Mouse (Mus musculus): Measurements from ENCODE around the gene Fam19a3. TPM values are rescaled to one million over a fixed set of nuclear protein-coding genes. Genes with fewer than 3 reads are reported as not detected.
"Not testable (repeated sequence)": the region's sequence is repeated elsewhere in the genome, so short reads cannot be mapped to it uniquely, and the experiment has no call there.

Fam19a3 gene
- total RNA-seq, 2 experiments from 2014 or later, result 0.07 TPM; not detected in 1

- TF ChIP-seq CTCF (IDR thresholded peaks at IDR 0.05), result peak; percentile 54
- intact Hi-C loops (cut with DNase I), result loop anchor here (5.0 kb wide), 1 partner anchor 185 kb away; the partner anchor contains the start of gene Wnt2b
- no peak for DNase-seq (ENCODE audit: extremely low spot score in 1 of 2, low spot score in 2 of 2)
- no peak overlapping the region for H3K4me3 ChIP-seq
- H3K27ac ChIP-seq, result no peak overlapping the region
These were observed 4.3 kb downstream of the Fam19a3 start for GRCm38 (mm10) chr3:104777342-104777741.

GRCm38 (mm10) chr3:104773301-104773700 is 8.3 kb downstream of the Fam19a3 start:
- no peak for TF ChIP-seq CTCF (IDR thresholded peaks at IDR 0.05)
- no peak overlapping the region for H3K27ac ChIP-seq
- no peak overlapping the region for H3K4me3 ChIP-seq
- DNase-seq (ENCODE audit: extremely low spot score in 1 of 2, low spot score in 2 of 2), result no peak
- intact Hi-C loops (cut with DNase I), result loop anchor here (5.0 kb wide), 1 partner anchor 284 kb away; no protein-coding TSS in a partner anchor

GRCm38 (mm10) chr3:104771460-104771859 is 10.2 kb downstream of the Fam19a3 start:
- no peak overlapping the region for H3K4me3 ChIP-seq
- intact Hi-C loops (cut with DNase I), result loop anchor here (5.0 kb wide), 1 partner anchor 286 kb away; no protein-coding TSS in a partner anchor
- TF ChIP-seq CTCF (IDR thresholded peaks at IDR 0.05), result no peak
- no peak for DNase-seq (ENCODE audit: extremely low spot score in 1 of 2, low spot score in 2 of 2)
- no peak overlapping the region for H3K27ac ChIP-seq

- no peak for DNase-seq (ENCODE audit: extremely low spot score in 1 of 2, low spot score in 2 of 2)
- TF ChIP-seq CTCF (IDR thresholded peaks at IDR 0.05), result no peak
- intact Hi-C loops (cut with DNase I), result loop anchor here (1.0 to 5.0 kb wide), 2 partner anchors 9 to 286 kb away; no protein-coding TSS in a partner anchor
- Histone ChIP-seq H3K27ac (no peak overlapping the region), H3K4me3 (no peak overlapping the region)
These were observed 10.7 kb downstream of the Fam19a3 start for GRCm38 (mm10) chr3:104770918-104771317.

GRCm38 (mm10) chr3:104770035-104770434 is 11.6 kb downstream of the Fam19a3 start:
- intact Hi-C loops (cut with DNase I), result loop anchor here (1.0 to 5.0 kb wide), 2 partner anchors 10 to 287 kb away; no protein-coding TSS in a partner anchor
- Histone ChIP-seq H3K4me3 (no peak overlapping the region), H3K27ac (no peak overlapping the region)
- DNase-seq (ENCODE audit: extremely low spot score in 1 of 2, low spot score in 2 of 2), result peak in 1 of 2 experiments; percentile 62
- TF ChIP-seq CTCF (IDR thresholded peaks at IDR 0.05), result peak; percentile 74

GRCm38 (mm10) chr3:104769135-104769534 is 12.5 kb downstream of the Fam19a3 start:
- intact Hi-C loops (cut with DNase I), result no loop called here
- H3K4me3 ChIP-seq, result no peak overlapping the region
- H3K27ac ChIP-seq, result no peak overlapping the region
- no peak for TF ChIP-seq CTCF (IDR thresholded peaks at IDR 0.05)
- DNase-seq (ENCODE audit: extremely low spot score in 1 of 2, low spot score in 2 of 2), result no peak

GRCm38 (mm10) chr3:104767716-104768115 is 13.9 kb downstream of the Fam19a3 start:
- Histone ChIP-seq H3K27ac (no peak overlapping the region), H3K4me3 (no peak overlapping the region)
- DNase-seq (ENCODE audit: extremely low spot score in 1 of 2, low spot score in 2 of 2), result no peak
- intact Hi-C loops (cut with DNase I), result no loop called here
- TF ChIP-seq CTCF (IDR thresholded peaks at IDR 0.05), result no peak

GRCm38 (mm10) chr3:104767141-104767540 is 14.5 kb downstream of the Fam19a3 start:
- DNase-seq (ENCODE audit: extremely low spot score in 1 of 2, low spot score in 2 of 2), result no peak
- Histone ChIP-seq H3K27ac (no peak overlapping the region), H3K4me3 (no peak overlapping the region)
- intact Hi-C loops (cut with DNase I), result no loop called here
- TF ChIP-seq CTCF (IDR thresholded peaks at IDR 0.05), result no peak

GRCm38 (mm10) chr3:104765021-104765420 is 16.6 kb downstream of the Fam19a3 start:
- no peak for DNase-seq (ENCODE audit: extremely low spot score in 1 of 2, low spot score in 2 of 2)
- intact Hi-C loops (cut with DNase I), result no loop called here
- H3K27ac ChIP-seq, result no peak overlapping the region
- H3K4me3 ChIP-seq, result no peak overlapping the region
- TF ChIP-seq CTCF (IDR thresholded peaks at IDR 0.05), result peak; percentile 49

GRCm38 (mm10) chr3:104762103-104762863 is 19.4 kb downstream of the Fam19a3 start:
- intact Hi-C loops (cut with DNase I); H3K4me3 ChIP-seq; DNase-seq (ENCODE audit: extremely low spot score in 1 of 2, low spot score in 2 of 2); H3K27ac ChIP-seq: not testable (repeated sequence)

GRCm38 (mm10) chr3:104758869-104759268 is 22.8 kb downstream of the Fam19a3 start:
- no peak overlapping the region for H3K27ac ChIP-seq
- DNase-seq (ENCODE audit: extremely low spot score in 1 of 2, low spot score in 2 of 2), result no peak
- no peak for TF ChIP-seq CTCF (IDR thresholded peaks at IDR 0.05)
- peak overlapping the region; percentile 38 for H3K4me3 ChIP-seq
- intact Hi-C loops (cut with DNase I), result no loop called here

- peak; percentile 76 for TF ChIP-seq CTCF (IDR thresholded peaks at IDR 0.05)
- Histone ChIP-seq H3K4me3 (peak overlapping the region; percentile 38), H3K27ac (no peak overlapping the region)
- intact Hi-C loops (cut with DNase I), result no loop called here
- DNase-seq (ENCODE audit: extremely low spot score in 1 of 2, low spot score in 2 of 2), result peak; percentile 48 to 69
These were observed 23.2 kb downstream of the Fam19a3 start for GRCm38 (mm10) chr3:104758406-104758805.

All from left cerebral cortex, adult 2 months (tissue).